19 mouse cellular contexts compared by ENCODE assay signal in genomic region chr2:109993404-109993803, GRCm38 (mm10). TPM values are rescaled to one million over a fixed set of nuclear protein-coding genes. Genes with fewer than 3 reads are reported as not detected.
DNase-seq lines count a peak whose midpoint lies in the region; ATAC-seq and TF ChIP-seq lines count a peak whose summit lies in the region.
"Had no signal": no experiment of that assay in that cellular context is flagged by ENCODE, and none has a peak within 500 bp of the region (broad histone marks: within the 10 kb centered on the region; RNA-seq: fewer than 3 reads in every experiment).

No protein-coding gene starts in this region.

- H3K27me3 ChIP-seq in stomach, embryonic 16.5 days (ENCODE audit: control insufficient read depth, insufficient read depth, low read length) = no peaks in the 10 kb centered on the region
- no peaks in the 10 kb centered on the region for H3K27me3 ChIP-seq in stomach, postnatal 0 days (ENCODE audit: control insufficient read depth, insufficient read depth, low read length)
- H3K27me3 ChIP-seq in liver, embryonic 13.5 days = 0 out of 2 replicates have a peak, but pooled peaks cover 2% of the 10 kb centered on the region
- H3K27me3 ChIP-seq in liver, postnatal 0 days (ENCODE audit: insufficient read depth, low read length) = no peaks in the 10 kb centered on the region
- no peaks in the 10 kb centered on the region for H3K27me3 ChIP-seq in hindbrain, embryonic 12.5 days
- 0 out of 2 replicates have a peak, but pooled peaks cover 5% of the 10 kb centered on the region for H3K27me3 ChIP-seq in forebrain, postnatal 0 days (ENCODE audit: insufficient read depth, low read length)
- H3K27me3 ChIP-seq: CH12.LX; heart, embryonic 13.5 days had no signal

- H3K36me3 ChIP-seq in stomach, embryonic 16.5 days (ENCODE audit: control insufficient read depth, insufficient read depth, low read length) = no peaks in the 10 kb centered on the region
- H3K36me3 ChIP-seq in stomach, postnatal 0 days (ENCODE audit: control insufficient read depth, insufficient read depth, low read length) = no peaks in the 10 kb centered on the region
- H3K36me3 ChIP-seq in liver, embryonic 13.5 days = no peaks in the 10 kb centered on the region
- H3K36me3 ChIP-seq in liver, postnatal 0 days (replicated peaks; ENCODE audit: insufficient read depth, low read length) = no peaks in the 10 kb centered on the region
- H3K36me3 ChIP-seq in hindbrain, embryonic 12.5 days = no peaks in the 10 kb centered on the region
- no peaks in the 10 kb centered on the region for H3K36me3 ChIP-seq in forebrain, postnatal 0 days (ENCODE audit: insufficient read depth)
- H3K36me3 ChIP-seq: embryonic facial prominence, embryonic 10.5 days; forebrain, embryonic 10.5 days; heart, embryonic 13.5 days had no signal

- H3K4me1 ChIP-seq in stomach, embryonic 16.5 days (ENCODE audit: control insufficient read depth, insufficient read depth, low read length) = peaks cover 29% of the 10 kb centered on the region
- peaks cover 2% of the 10 kb centered on the region for H3K4me1 ChIP-seq in stomach, postnatal 0 days (replicated peaks; ENCODE audit: control insufficient read depth, insufficient read depth)
- H3K4me1 ChIP-seq in liver, embryonic 13.5 days (replicated peaks) = peaks cover 56% of the 10 kb centered on the region
- peaks cover 13% of the 10 kb centered on the region; the same call in 1 of the 2 replicates for H3K4me1 ChIP-seq in liver, postnatal 0 days (ENCODE audit: insufficient read depth)
- H3K4me1 ChIP-seq in hindbrain, embryonic 12.5 days = peaks cover 17% of the 10 kb centered on the region
- H3K4me1 ChIP-seq in forebrain, postnatal 0 days (ENCODE audit: insufficient read depth) = no peaks in the 10 kb centered on the region

- no peak for DNase-seq in stomach, postnatal 0 days (ENCODE audit: low spot score)
- peak; percentile 20 for DNase-seq in liver, embryonic 13.5 days
- DNase-seq in liver, postnatal 0 days = no peak
- DNase-seq in forebrain, postnatal 0 days = no peak
- DNase-seq in left cerebral cortex, adult 2 months (ENCODE audit: extremely low spot score in 1 of 2, low spot score in 2 of 2) = no peak
- DNase-seq: adrenal gland, adult 2 months; adrenal gland, postnatal 25 days; cerebellum, adult 2 months; cerebellum, postnatal 10 days; gastrocnemius, postnatal 36 days; heart, adult 11 months; heart, postnatal 36 days had no signal

- ATAC-seq in stomach, embryonic 16.5 days (ENCODE audit: insufficient read depth, low FRiP score) = no peak
- no peak for ATAC-seq in stomach, postnatal 0 days (ENCODE audit: low FRiP score, low TSS enrichment)
- ATAC-seq in liver, embryonic 13.5 days (ENCODE audit: low read depth) = peak; percentile 83
- peak; percentile 25; the same call in 1 of the 2 replicates for ATAC-seq in liver, postnatal 0 days
- no peak for ATAC-seq in hindbrain, embryonic 12.5 days (ENCODE audit: low FRiP score)
- no peak for ATAC-seq in forebrain, postnatal 0 days
- ATAC-seq: forebrain, embryonic 14.5 days had no signal

- no peak for TF ChIP-seq CTCF in stomach, postnatal 0 days (IDR thresholded peaks at IDR 0.05; ENCODE audit: low read depth)
- no peak for TF ChIP-seq CTCF in liver, postnatal 0 days (IDR thresholded peaks at IDR 0.05; ENCODE audit: low read depth)
- TF ChIP-seq CTCF in forebrain, postnatal 0 days (IDR thresholded peaks at IDR 0.05; ENCODE audit: low read depth) = no peak
- no peak for TF ChIP-seq CTCF in left cerebral cortex, adult 2 months (IDR thresholded peaks at IDR 0.05)

- H3K4me3 ChIP-seq in stomach, embryonic 16.5 days (replicated peaks; ENCODE audit: low read length) = no peak overlapping the region
- no peak overlapping the region for H3K4me3 ChIP-seq in stomach, postnatal 0 days (ENCODE audit: low read depth, low read length)
- no peak overlapping the region for H3K4me3 ChIP-seq in liver, embryonic 13.5 days (replicated peaks)
- no peak overlapping the region for H3K4me3 ChIP-seq in liver, postnatal 0 days (ENCODE audit: low read depth, low read length)
- H3K4me3 ChIP-seq in hindbrain, embryonic 12.5 days = no peak overlapping the region
- H3K4me3 ChIP-seq in forebrain, postnatal 0 days (ENCODE audit: low read depth, low read length) = no peak overlapping the region
- no peak overlapping the region for H3K4me3 ChIP-seq in left cerebral cortex, adult 2 months
- H3K4me3 ChIP-seq: embryonic facial prominence, embryonic 10.5 days; forebrain, embryonic 10.5 days; heart, embryonic 13.5 days had no signal

- intact Hi-C loops in left cerebral cortex, adult 2 months (cut with DNase I) = no loop called here

- no peak overlapping the region for H3K9ac ChIP-seq in stomach, embryonic 16.5 days (ENCODE audit: low read length)
- no peak overlapping the region for H3K9ac ChIP-seq in stomach, postnatal 0 days (ENCODE audit: low read length)
- H3K9ac ChIP-seq in liver, embryonic 13.5 days = no peak overlapping the region
- H3K9ac ChIP-seq in liver, postnatal 0 days (replicated peaks) = no peak overlapping the region
- H3K9ac ChIP-seq in hindbrain, embryonic 12.5 days = no peak overlapping the region
- no peak overlapping the region for H3K9ac ChIP-seq in forebrain, postnatal 0 days
- H3K9ac ChIP-seq: heart, embryonic 13.5 days had no signal

- TF ChIP-seq EP300 in stomach, postnatal 0 days (optimal IDR thresholded peaks at IDR 0.05) = no peak
- TF ChIP-seq EP300 in liver, postnatal 0 days (IDR thresholded peaks at IDR 0.05; ENCODE audit: low read depth) = peak; percentile 66

- no peaks in the 10 kb centered on the region for H3K9me3 ChIP-seq in stomach, embryonic 16.5 days (replicated peaks; ENCODE audit: control insufficient read depth, low read length)
- H3K9me3 ChIP-seq in stomach, postnatal 0 days (ENCODE audit: control insufficient read depth, low read length) = no peaks in the 10 kb centered on the region
- H3K9me3 ChIP-seq in liver, embryonic 13.5 days (replicated peaks) = no peaks in the 10 kb centered on the region
- H3K9me3 ChIP-seq in liver, postnatal 0 days (ENCODE audit: low read length) = no peaks in the 10 kb centered on the region
- H3K9me3 ChIP-seq in hindbrain, embryonic 12.5 days (replicated peaks) = no peaks in the 10 kb centered on the region
- H3K9me3 ChIP-seq in forebrain, postnatal 0 days (ENCODE audit: low read length) = no peaks in the 10 kb centered on the region
- H3K9me3 ChIP-seq: embryonic facial prominence, embryonic 10.5 days; forebrain, embryonic 10.5 days; heart, embryonic 13.5 days had no signal

- H3K27ac ChIP-seq in stomach, embryonic 16.5 days (ENCODE audit: low read length) = peak overlapping the region; percentile 44; the same call in 1 of the 2 replicates
- no peak overlapping the region for H3K27ac ChIP-seq in stomach, postnatal 0 days (replicated peaks)
- no peak overlapping the region for H3K27ac ChIP-seq in liver, embryonic 13.5 days
- no peak overlapping the region for H3K27ac ChIP-seq in liver, postnatal 0 days (ENCODE audit: low read depth)
- no peak overlapping the region for H3K27ac ChIP-seq in hindbrain, embryonic 12.5 days
- no peak overlapping the region for H3K27ac ChIP-seq in forebrain, postnatal 0 days (ENCODE audit: low read depth, low read length)
- no peak overlapping the region for H3K27ac ChIP-seq in left cerebral cortex, adult 2 months
- H3K27ac ChIP-seq: embryonic facial prominence, embryonic 10.5 days; forebrain, embryonic 10.5 days; heart, embryonic 13.5 days had no signal

- H3K4me2 ChIP-seq in stomach, embryonic 16.5 days (ENCODE audit: low read depth, low read length) = no peak overlapping the region
- no peak overlapping the region for H3K4me2 ChIP-seq in stomach, postnatal 0 days (replicated peaks; ENCODE audit: low read depth)
- H3K4me2 ChIP-seq in liver, embryonic 13.5 days = 0 out of 2 replicates have a peak overlapping the region, but pooled peaks have one; percentile 21
- H3K4me2 ChIP-seq in liver, postnatal 0 days (ENCODE audit: low read depth, low read length) = no peak overlapping the region
- no peak overlapping the region for H3K4me2 ChIP-seq in hindbrain, embryonic 12.5 days (replicated peaks)
- no peak overlapping the region for H3K4me2 ChIP-seq in forebrain, postnatal 0 days (ENCODE audit: low read depth)
- H3K4me2 ChIP-seq: heart, embryonic 13.5 days had no signal

RNA-seq across cellular contexts. Expression of gene Ccdc34, which starts 24.2 kb away (rescaled TPM):
- 32.9 and 37.0 TPM in 2 replicates for polyA plus RNA-seq in stomach, embryonic 16.5 days (2015; fragmentation: Nextera tagmentation; extraction: Ambion mirVana)
- 16.1 and 18.7 TPM in 2 replicates for polyA plus RNA-seq in stomach, postnatal 0 days (2015; fragmentation: Nextera tagmentation; extraction: Ambion mirVana)
- polyA plus RNA-seq in liver, embryonic 13.5 days (2015; fragmentation: Nextera tagmentation; extraction: Ambion mirVana) = 26.2 and 34.1 TPM in 2 replicates
- polyA plus RNA-seq in liver, postnatal 0 days (2015; fragmentation: Nextera tagmentation; extraction: Ambion mirVana) = 14.5 and 14.6 TPM in 2 replicates
- 47.5 and 51.8 TPM in 2 replicates for polyA plus RNA-seq in hindbrain, embryonic 12.5 days (2016; fragmentation: Nextera tagmentation; extraction: Ambion mirVana)
- total RNA-seq in forebrain, postnatal 0 days (2014; rRNA removed) = 27.3 and 27.5 TPM in 2 replicates
- 26.6 and 27.3 TPM in 2 replicates for polyA plus RNA-seq in forebrain, postnatal 0 days (2015; fragmentation: Nextera tagmentation; extraction: Ambion mirVana)
- total RNA-seq in left cerebral cortex, adult 2 months (2021) = 10 to 100 TPM; 11.9 to 13.3 TPM

Comparison
In these comparisons a context has a peak if more than half of its experiments do, and no peak if none do; other contexts are left out.
1. ATAC-seq: peak in liver, embryonic 13.5 days (single experiment) and liver, postnatal 0 days (single experiment); none in stomach, embryonic 16.5 days (single experiment), stomach, postnatal 0 days (single experiment), hindbrain, embryonic 12.5 days (single experiment) and forebrain, postnatal 0 days (single experiment).